Mouse (Mus musculus): Measurements from ENCODE around the gene N4bp1.

The N4bp1 gene

GRCm38 (mm10) chr8:86820186-86820755, 64.8 kb downstream of the N4bp1 start:
- no peak for DNase-seq

DNA sequence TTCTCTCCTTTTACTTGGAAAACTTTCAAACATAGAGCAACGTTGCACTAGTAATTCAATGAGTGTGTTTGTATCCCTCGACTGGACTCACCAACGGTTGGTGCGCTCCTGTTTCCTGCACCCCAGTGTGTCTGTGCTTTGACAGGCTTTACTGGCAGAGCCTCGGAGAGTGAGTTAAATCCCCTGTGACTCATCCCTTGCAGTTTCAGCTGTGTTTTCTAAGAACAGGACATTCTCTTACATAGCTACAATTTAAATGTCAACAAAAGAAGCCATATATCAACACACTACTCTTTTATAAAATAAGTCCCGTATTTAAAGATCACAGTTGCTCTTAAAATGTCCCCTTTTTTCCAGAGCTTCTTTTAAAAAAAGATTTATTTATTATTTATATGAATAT, 65.6 kb downstream of the N4bp1 start:
- no peak for DNase-seq

GRCm38 (mm10) chr8:86808990-86809960, 75.8 kb downstream of the N4bp1 start:
- no peak for DNase-seq

GRCm38 (mm10) chr8:86808239-86808638, 76.8 kb downstream of the N4bp1 start:
- DNase-seq = no peak

GRCm38 (mm10) chr8:86801988-86802387, 83.1 kb downstream of the N4bp1 start:
- no peak for DNase-seq

GRCm38 (mm10) chr8:86800966-86801365, 84.1 kb downstream of the N4bp1 start:
- DNase-seq = no peak

GRCm38 (mm10) chr8:86798141-86798540, 86.9 kb downstream of the N4bp1 start:
- DNase-seq = no peak

- no peak for DNase-seq
Observed at GRCm38 (mm10) chr8:86797705-86798104, 87.4 kb downstream of the N4bp1 start.

- DNase-seq = no peak
Observed at GRCm38 (mm10) chr8:86794716-86795115, 90.3 kb downstream of the N4bp1 start.

- DNase-seq = no peak
Observed at GRCm38 (mm10) chr8:86791542-86791941, 93.5 kb downstream of the N4bp1 start.

DNA sequence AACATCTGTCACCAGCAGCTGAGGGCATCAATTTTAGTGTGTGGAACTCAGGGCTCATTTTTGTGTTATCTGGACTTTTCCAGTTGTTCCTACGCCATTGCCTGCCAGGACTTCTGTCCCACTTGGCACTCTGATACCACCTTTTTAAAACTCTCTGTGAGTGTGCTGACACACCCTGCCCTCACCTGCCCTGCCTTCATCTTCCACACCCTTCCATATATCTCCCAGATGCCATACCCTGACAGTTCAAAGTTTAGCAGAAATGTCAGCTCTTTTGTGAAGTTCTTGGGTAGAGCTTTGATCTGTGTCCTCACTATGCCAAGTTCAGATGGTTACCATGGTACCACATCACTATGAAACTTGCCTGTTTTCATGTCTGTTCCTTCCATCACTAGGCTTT, 95.5 kb downstream of the N4bp1 start:
- no peak for DNase-seq

- DNase-seq = no peak
Observed at GRCm38 (mm10) chr8:86787891-86788420, 97.1 kb downstream of the N4bp1 start.

DNA sequence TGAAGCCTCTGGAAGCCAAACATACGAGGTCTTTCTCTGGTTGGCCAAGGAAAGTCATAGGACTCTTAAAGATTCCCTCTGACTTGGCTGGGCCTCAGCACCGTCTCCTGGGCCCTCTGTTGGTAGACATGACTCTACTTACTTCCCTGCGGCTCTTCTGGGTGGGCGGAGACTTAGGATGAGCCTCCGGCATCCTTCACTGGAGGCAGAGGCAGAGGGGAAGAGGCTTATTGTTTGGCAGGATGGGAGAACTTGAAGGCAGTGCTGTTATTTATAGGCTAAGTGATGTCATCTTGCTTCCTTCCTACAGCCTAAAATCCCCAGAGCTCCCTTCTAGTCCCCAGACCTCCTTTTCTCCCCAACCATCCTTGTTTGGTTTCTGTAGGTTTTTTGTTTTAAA, 98.6 kb downstream of the N4bp1 start:
- no peak for DNase-seq

- DNase-seq = no peak
Observed at GRCm38 (mm10) chr8:86781094-86781493, 104.0 kb downstream of the N4bp1 start.

GRCm38 (mm10) chr8:86779207-86779606, 105.9 kb downstream of the N4bp1 start:
- DNase-seq = no peak

DNA sequence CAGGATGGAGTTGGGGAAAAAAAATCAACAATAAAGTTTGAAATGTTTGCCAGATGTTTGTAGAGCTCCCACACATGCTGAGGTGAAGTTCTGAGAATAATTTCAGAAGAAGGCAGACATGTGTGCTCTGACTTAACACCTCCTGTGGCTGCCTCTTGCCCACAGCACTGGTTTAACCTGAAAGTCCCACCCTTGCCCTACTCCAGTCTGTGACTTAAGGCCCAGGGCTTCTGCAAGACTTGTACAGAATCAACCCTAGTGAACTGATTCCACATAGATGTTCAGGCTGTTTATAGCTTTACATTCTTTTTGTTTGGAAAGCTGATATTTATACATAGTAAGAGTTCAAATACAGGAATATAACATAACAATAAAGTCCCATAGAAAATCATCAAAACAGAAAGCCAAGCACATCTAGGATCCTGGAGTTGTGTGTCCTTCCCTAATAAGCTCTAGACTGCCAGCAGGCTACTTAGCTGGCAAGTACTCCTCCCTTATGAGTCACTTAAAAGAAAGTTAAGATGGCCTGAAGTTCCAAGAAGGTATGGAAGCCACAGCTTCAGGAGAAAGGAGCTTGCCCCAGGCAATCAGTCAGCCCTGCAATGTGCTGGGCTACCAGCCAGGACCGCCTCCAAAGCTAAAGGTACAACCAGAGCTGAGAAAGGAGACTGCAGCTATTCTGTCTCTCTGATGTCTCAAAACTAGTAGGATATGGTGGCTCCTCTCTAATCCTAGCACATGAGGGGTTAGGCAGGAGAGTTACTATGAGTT, 114.9 kb downstream of the N4bp1 start:
- no peak for DNase-seq

DNA sequence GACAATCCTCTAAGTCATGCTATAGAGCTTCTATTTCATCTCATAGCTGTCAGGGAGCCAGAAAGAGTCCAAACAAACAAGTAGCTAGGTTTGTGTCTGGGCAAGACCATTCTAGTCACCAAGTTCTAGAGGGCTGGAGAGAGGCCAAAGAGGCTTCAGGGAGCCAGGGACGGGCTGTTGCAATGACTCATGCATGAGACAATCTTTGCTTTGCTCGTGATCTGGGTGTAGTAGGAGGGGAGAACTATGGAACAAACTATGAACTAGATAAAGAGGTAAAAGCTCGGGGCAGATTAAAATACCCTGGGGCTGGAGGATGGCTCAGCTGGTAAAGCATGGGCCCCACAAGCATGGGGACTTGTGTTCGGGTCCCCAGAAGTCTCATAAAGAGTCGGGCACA, 116.6 kb downstream of the N4bp1 start:
- DNase-seq = no peak

GRCm38 (mm10) chr8:86766548-86767211, 118.4 kb downstream of the N4bp1 start:
- DNase-seq = no peak

DNA sequence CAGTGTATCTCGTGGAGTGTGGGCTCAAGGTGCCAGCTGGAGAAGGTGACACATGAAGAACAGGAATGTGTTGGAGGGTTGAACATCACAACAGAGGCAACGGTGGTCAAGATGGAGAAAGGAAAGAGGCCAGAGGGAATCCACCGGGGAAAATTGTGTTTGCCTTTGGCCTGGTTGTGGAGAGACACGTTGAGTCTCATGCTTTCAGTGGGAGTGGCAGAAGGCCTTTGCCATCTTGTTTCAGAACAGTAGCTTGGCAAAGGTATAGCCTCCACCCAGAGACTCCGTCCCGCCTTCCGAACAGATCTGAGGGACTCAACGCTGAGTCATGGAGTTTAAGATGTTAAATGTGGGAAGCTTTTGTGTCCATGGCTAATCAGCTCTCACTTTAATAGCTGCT, 119.4 kb downstream of the N4bp1 start:
- no peak for DNase-seq

DNA sequence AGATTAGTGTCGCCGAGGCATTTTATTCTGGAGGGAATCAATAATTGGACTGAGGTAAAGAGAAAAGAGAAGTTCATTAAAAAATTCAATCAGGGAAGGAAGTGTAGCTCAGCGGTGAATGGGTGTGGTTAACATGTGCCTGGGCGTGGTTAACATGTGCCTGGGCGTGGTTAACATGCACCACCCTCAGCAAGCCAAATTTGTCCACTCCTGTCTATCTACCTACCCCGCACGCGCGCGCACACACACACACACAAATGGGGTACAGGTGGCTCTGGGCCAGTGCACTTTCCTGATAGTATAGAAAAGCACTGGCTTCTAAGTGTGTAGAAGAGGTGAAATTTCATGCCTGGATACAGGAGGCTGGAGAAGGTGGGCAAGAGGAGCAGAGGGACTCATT, 119.9 kb downstream of the N4bp1 start:
- DNase-seq = no peak

DNA sequence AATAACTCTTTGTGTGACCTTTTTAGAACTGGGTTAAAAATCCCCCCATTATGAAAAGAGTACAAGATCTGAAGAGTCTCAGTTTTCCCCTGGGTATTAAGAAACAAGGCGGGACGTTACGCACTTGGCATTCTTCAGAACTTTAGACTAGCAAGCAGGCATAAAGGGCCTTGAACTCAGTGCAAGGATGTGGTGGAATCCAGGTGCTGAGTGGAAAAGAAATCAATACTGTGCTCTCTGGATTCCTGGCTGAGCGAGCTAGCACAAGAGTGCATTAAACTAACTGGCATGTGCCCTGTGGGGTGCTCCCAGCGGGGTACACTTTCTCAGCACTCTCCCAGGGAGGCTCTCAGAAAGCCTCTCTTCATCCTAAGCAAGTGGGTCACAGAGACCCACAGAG, 122.3 kb downstream of the N4bp1 start:
- no peak for DNase-seq

DNA sequence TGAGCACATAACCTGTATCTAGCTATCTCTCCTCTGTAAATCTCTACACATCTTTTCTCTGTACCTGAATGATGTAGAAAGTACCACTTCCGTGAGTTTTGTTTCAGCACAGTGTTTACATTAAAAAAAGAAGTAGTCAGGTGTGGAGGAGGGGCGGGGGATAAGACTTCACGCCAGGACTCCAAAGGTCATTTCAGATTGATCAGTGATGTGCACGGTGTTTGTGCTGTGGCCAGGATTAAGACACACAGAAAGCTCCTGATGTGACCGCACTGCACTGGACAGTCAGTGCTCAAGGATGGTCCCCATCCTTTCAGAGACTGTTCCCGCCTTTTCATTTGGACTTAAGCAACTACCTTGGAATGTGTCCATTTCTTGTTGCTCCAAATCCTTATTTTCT, 124.3 kb downstream of the N4bp1 start:
- DNase-seq = no peak

- DNase-seq = no peak
Observed at GRCm38 (mm10) chr8:86759090-86759491, 126.0 kb downstream of the N4bp1 start.

Data from embryo, embryonic 11 days (tissue).